Mouse (Mus musculus) cortical plate, adult 2 months (tissue): ENCODE results near the gene Gins1.

Experiments
- CTCF ChIP-seq: fragments of 200-500 bp; IDR thresholded peaks from 2 replicates; pipeline ENCODE4 v1.5.1; 2011; ENCODE audit warnings: mild to moderate bottlenecking, control low read depth, low read length; ENCODE audit not compliant: insufficient read depth; ENCODE audit errors: extremely low read depth
- POLR2A ChIP-seq: fragments of 200-500 bp; IDR thresholded peaks from 2 replicates; pipeline ENCODE4 v1.6.1; 2011; ENCODE audit warnings: mild to moderate bottlenecking, low read length, control low read depth; ENCODE audit not compliant: insufficient read depth; ENCODE audit errors: extremely low read depth

- TF ChIP-seq CTCF (no peak), POLR2A (no peak)
Measured at GRCm38 (mm10) chr2:150930806-150931205, 25.6 kb downstream of the Gins1 start.
